Mouse (Mus musculus) skeletal muscle tissue, postnatal 0 days (tissue): ENCODE measurements around the gene Zfp804a. TPM values are rescaled to one million over a fixed set of nuclear protein-coding genes. Genes with fewer than 3 reads are reported as not detected.

Source experiments
- polyA plus RNA-seq: library from polyadenylated mRNA; unstranded; fragments of >200 nt; fragmentation: Nextera tagmentation; extraction: Ambion mirVana; gene quantifications from 2 replicates; pipeline ENCODE4 v1.2.1, GENCODE M21; 2015

The Zfp804a gene
- 0.04 and 0.05 TPM in 2 replicates for polyA plus RNA-seq

GRCm38 (mm10) chr2:82053185-82053891 lies at the start of gene Zfp804a:
Zfp804a (plus strand) TSS chr2:82053222.

